Mouse (Mus musculus): Measurements from ENCODE around the gene Ccs. TPM values are rescaled to one million over a fixed set of nuclear protein-coding genes. Genes with fewer than 3 reads are reported as not detected.
"Not testable (repeated sequence)": the region's sequence is repeated elsewhere in the genome, so short reads cannot be mapped to it uniquely, and the experiment has no call there.

Ccs gene
- 64.9 and 78.0 TPM in 2 replicates for polyA plus RNA-seq (2012; ENCODE audit: insufficient read depth, insufficient read length, missing spikeins)

- H3K4me1 ChIP-seq (ENCODE audit: control insufficient read depth, insufficient read depth, insufficient read length, low read length): peaks cover 8% of the 10 kb centered on the region; the same call in 1 of the 2 replicates
- 0 out of 2 replicates have a peak within 1 kb of the TSS, but pooled peaks have one; percentile 4 for H3K27ac ChIP-seq (replicated peaks; ENCODE audit: low read depth, low read length)
- H3K4me3 ChIP-seq (ENCODE audit: insufficient read depth, low read depth, low read length): peak within 1 kb of the TSS; percentile 68
Measured at GRCm38 (mm10) chr19:4839149-4839548, at the start of gene Ccs, which contains the start of gene Ccdc87. TSS of gene Ccs (minus strand) at chr19:4839332. TSS of gene Ccdc87 (plus strand) at chr19:4839366.

DNA sequence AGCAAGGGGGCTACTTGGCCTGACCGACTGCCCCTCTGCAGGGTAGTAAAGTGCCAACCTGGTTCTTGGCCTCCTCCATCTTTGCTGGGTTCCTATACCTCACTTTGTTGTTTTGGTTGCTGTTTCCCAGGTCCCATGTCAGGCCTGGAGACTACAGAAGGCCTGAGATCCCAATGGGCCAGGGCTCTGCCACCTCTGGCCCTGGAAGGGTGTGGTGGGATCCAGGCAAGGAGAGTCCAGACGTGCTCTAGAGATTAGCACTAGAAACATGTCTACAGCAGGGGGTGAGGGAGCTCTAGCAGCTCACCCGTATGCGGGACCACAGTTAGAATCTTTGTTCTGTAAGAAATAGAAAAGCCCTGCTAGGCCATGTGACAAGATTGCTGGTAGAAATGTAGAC, 44.8 kb upstream of the Ccs start:
- no peaks in the 10 kb centered on the region; the same call in 1 of the 2 replicates for H3K4me1 ChIP-seq (ENCODE audit: control insufficient read depth, insufficient read depth, insufficient read length, low read length)
- H3K27ac ChIP-seq (replicated peaks; ENCODE audit: low read depth, low read length): no peak overlapping the region
- no peak overlapping the region for H3K4me3 ChIP-seq (ENCODE audit: insufficient read depth, low read depth, low read length)

DNA sequence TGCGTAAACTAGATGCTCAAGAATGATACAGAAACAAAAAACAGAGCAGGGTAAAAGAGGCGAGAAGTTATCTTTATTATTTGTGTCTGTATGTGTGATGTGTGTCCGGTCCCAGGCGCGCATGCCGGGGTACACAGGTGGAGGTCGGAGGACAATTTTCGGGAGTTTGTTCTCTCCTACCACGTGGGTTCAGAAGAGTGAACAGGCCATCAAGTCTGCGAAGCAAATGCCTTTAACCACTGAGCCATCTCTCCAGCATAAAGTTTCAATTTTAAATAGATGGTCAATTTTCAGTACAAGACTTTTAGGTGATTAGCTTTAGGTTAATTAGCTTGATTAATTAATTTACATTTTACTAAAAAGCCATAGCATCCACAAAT, 40.2 kb upstream of the Ccs start:
- no peaks in the 10 kb centered on the region; the same call in 1 of the 2 replicates for H3K4me1 ChIP-seq (ENCODE audit: control insufficient read depth, insufficient read depth, insufficient read length, low read length)
- peak overlapping the region; percentile 96 for H3K4me3 ChIP-seq (ENCODE audit: insufficient read depth, low read depth, low read length)
- no peak overlapping the region for H3K27ac ChIP-seq (replicated peaks; ENCODE audit: low read depth, low read length)

DNA sequence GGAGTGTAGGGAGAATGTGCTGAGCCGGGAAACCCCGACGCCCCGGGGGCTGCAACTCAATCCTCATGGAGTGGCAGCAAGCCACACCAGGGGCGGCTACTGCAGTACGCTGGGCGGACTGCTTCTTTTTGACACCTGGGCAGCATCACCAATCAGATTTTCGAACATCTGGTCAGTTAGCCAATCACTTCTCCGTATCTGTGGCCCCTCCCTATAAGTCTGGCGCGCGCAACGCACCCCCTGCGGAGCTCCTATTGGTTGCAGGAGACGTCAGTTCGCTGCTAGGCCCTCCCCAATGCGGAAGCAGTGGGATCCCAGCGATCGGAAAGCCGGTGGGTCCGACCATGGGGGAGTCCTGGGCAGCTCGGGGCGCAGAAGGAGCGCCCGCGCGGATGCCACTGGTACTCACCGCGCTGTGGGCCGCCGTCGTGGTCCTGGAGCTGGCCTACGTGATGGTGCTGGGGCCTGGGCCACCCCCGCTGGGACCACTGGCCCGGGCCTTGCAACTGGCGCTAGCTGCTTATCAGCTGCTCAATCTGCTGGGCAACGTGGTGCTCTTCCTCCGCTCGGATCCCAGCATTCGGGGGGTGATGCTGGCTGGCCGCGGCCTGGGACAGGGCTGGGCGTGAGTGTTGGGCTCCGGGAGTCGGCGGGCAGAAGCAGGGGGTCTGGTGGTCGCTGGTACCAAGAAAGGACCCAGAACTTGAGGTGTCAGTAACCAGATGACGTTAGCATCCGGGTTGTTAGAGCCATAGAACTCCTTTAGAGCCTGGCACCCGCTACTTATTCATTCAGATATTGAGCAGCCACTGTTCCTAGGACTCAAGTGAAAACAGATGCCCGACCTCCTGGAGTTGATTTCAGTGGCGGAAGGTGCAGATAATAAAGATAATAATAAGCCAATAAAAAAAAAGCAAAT, 39.5 kb upstream of the Ccs start, which contains the start of gene Zdhhc24:
TSS of gene Zdhhc24 (plus strand) at position 264 of the 919 bp plus-strand sequence.
- Histone ChIP-seq H3K4me1 (ENCODE audit: control insufficient read depth, insufficient read depth, insufficient read length, low read length) (no peaks in the 10 kb centered on the region; the same call in 1 of the 2 replicates), H3K27ac (replicated peaks; ENCODE audit: low read depth, low read length) (no peak within 1 kb of the TSS), H3K4me3 (ENCODE audit: insufficient read depth, low read depth, low read length) (peak within 1 kb of the TSS; percentile 96)

DNA sequence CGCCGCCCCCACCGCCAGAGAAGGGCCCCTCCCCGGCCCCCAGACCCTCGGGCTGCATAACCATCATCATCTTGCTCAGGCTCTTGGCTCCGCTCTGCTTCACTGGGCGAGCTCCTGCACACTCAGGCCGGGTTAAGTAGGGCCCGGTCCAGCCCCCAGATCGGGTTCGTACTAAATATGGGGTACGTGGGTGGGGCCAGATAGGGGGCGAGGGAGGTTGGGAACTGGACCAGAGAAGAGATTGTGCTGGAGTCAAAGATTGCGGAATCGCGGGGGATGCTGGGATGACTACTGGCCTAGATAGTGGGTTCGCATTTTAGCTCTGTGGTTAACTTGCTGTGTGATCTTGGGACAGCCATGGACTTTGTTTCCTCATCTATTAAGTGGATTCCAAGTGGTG, 38.7 kb upstream of the Ccs start, which contains the start of gene Actn3:
TSS of gene Actn3 (minus strand) at position 125 of the 400 bp plus-strand sequence.
- Histone ChIP-seq H3K4me1 (ENCODE audit: control insufficient read depth, insufficient read depth, insufficient read length, low read length) (no peaks in the 10 kb centered on the region; the same call in 1 of the 2 replicates), H3K27ac (replicated peaks; ENCODE audit: low read depth, low read length) (no peak within 1 kb of the TSS)

GRCm38 (mm10) chr19:4876755-4877154, 37.6 kb upstream of the Ccs start:
- H3K4me1 ChIP-seq (ENCODE audit: control insufficient read depth, insufficient read depth, insufficient read length, low read length): no peaks in the 10 kb centered on the region; the same call in 1 of the 2 replicates
- H3K4me3 ChIP-seq (ENCODE audit: insufficient read depth, low read depth, low read length): peak overlapping the region; percentile 3; the same call in 1 of the 2 replicates
- H3K27ac ChIP-seq (replicated peaks; ENCODE audit: low read depth, low read length): no peak overlapping the region

More for the DNA sequence above, 38.7 kb upstream of the Ccs start, which contains the start of gene Actn3:
- peak within 1 kb of the TSS; percentile 96 for H3K4me3 ChIP-seq (ENCODE audit: insufficient read depth, low read depth, low read length)

DNA sequence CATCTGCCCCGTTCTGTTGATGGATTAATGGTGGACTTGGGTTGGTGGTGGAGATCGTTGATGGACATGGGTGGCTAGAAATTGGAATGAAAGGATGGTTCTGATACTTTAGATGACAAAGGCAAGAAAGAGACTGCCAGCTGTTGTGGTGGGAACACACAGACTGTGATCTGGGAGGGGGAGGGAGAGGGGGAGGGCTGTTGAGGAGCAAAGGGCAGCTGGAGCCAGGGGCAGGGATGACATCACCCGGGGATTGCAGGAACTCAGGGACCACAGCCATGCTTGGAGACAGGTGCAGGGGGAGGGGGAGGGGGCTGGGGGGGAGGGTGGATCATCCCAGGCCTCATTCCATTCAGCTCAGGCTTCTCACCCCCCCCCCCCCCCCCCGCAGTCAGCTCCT, 37.1 kb upstream of the Ccs start:
- no peaks in the 10 kb centered on the region; the same call in 1 of the 2 replicates for H3K4me1 ChIP-seq (ENCODE audit: control insufficient read depth, insufficient read depth, insufficient read length, low read length)
- H3K4me3 ChIP-seq (ENCODE audit: insufficient read depth, low read depth, low read length): no peak overlapping the region
- H3K27ac ChIP-seq (replicated peaks; ENCODE audit: low read depth, low read length): no peak overlapping the region

- H3K4me1 ChIP-seq (ENCODE audit: control insufficient read depth, insufficient read depth, insufficient read length, low read length); H3K27ac ChIP-seq (replicated peaks; ENCODE audit: low read depth, low read length); H3K4me3 ChIP-seq (ENCODE audit: insufficient read depth, low read depth, low read length): not testable (repeated sequence)
Measured at GRCm38 (mm10) chr19:4874613-4875012, 35.5 kb upstream of the Ccs start.

- Histone ChIP-seq H3K4me1 (ENCODE audit: control insufficient read depth, insufficient read depth, insufficient read length, low read length) (no peaks in the 10 kb centered on the region), H3K27ac (replicated peaks; ENCODE audit: low read depth, low read length) (no peak overlapping the region), H3K4me3 (ENCODE audit: insufficient read depth, low read depth, low read length) (no peak overlapping the region)
Measured at GRCm38 (mm10) chr19:4865147-4865546, 26.0 kb upstream of the Ccs start.

- Histone ChIP-seq H3K4me1 (ENCODE audit: control insufficient read depth, insufficient read depth, insufficient read length, low read length) (no peaks in the 10 kb centered on the region), H3K4me3 (ENCODE audit: insufficient read depth, low read depth, low read length) (no peak overlapping the region), H3K27ac (replicated peaks; ENCODE audit: low read depth, low read length) (no peak overlapping the region)
Measured at GRCm38 (mm10) chr19:4863048-4863447, 23.9 kb upstream of the Ccs start.

GRCm38 (mm10) chr19:4859081-4859480, 19.9 kb upstream of the Ccs start:
- Histone ChIP-seq H3K27ac (replicated peaks; ENCODE audit: low read depth, low read length) (no peak overlapping the region), H3K4me1 (ENCODE audit: control insufficient read depth, insufficient read depth, insufficient read length, low read length) (peaks cover 5% of the 10 kb centered on the region; the same call in 1 of the 2 replicates), H3K4me3 (ENCODE audit: insufficient read depth, low read depth, low read length) (no peak overlapping the region)

DNA sequence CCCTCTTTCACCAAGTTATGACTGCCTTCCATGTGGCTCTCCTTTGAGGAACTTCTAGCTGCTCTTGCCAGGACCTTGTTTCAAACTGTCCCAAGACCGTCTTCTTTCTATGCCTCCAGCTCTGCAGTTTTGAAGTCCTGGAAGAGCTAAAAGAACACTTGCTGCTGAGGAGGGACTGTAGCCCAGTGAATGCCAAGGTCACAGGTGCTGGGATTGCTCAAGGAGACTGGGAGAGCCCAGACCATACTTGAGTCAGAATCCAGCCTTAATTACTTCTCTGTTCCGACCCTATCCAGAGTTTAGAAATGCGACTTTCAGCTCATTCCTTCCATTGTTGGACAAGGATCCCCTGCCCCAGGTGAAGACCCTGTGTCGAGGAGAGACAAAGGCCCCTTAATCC, 16.8 kb upstream of the Ccs start:
- H3K27ac ChIP-seq (replicated peaks; ENCODE audit: low read depth, low read length): no peak overlapping the region
- peaks cover 5% of the 10 kb centered on the region; the same call in 1 of the 2 replicates for H3K4me1 ChIP-seq (ENCODE audit: control insufficient read depth, insufficient read depth, insufficient read length, low read length)
- peak overlapping the region; percentile 70 for H3K4me3 ChIP-seq (ENCODE audit: insufficient read depth, low read depth, low read length)

DNA sequence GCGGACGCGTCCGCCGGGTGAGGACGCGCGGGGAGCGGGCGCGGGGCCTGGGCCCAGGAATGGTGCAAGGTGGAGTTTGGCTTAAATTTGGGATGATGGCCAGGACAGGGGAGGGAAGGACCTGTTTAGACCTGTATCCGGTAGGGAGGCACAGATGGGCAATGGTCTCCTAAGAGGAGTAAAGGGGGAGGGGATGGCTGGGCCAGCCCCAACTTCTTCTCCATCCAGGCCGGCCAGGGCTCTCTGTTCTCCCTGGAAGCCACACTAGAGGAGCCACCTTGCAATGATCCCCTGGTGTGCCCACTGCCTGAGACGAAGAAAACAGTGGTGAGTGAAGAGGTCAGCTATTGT, 16.3 kb upstream of the Ccs start:
- Histone ChIP-seq H3K4me1 (ENCODE audit: control insufficient read depth, insufficient read depth, insufficient read length, low read length) (peaks cover 5% of the 10 kb centered on the region; the same call in 1 of the 2 replicates), H3K27ac (replicated peaks; ENCODE audit: low read depth, low read length) (0 out of 2 replicates have a peak overlapping the region, but pooled peaks have one; percentile 8), H3K4me3 (ENCODE audit: insufficient read depth, low read depth, low read length) (peak overlapping the region; percentile 70)

GRCm38 (mm10) chr19:4854552-4855469, 15.7 kb upstream of the Ccs start, which contains the start of gene Ctsf:
TSS of gene Ctsf (plus strand) at chr19:4855130.
- H3K4me3 ChIP-seq (ENCODE audit: insufficient read depth, low read depth, low read length): peak within 1 kb of the TSS; percentile 70
- H3K27ac ChIP-seq (replicated peaks; ENCODE audit: low read depth, low read length): peak within 1 kb of the TSS; percentile 8; the same call in 1 of the 2 replicates
- peaks cover 5% of the 10 kb centered on the region; the same call in 1 of the 2 replicates for H3K4me1 ChIP-seq (ENCODE audit: control insufficient read depth, insufficient read depth, insufficient read length, low read length)
